Mouse (Mus musculus) layer of hippocampus, postnatal 10 days (tissue): ENCODE data around the gene Smpd4. TPM values are rescaled to one million over a fixed set of nuclear protein-coding genes. Genes with fewer than 3 reads are reported as not detected.

Experiments used
- DNase-seq, 2 experiments: peaks; one replicate each; pipeline ENCODE4 v3.0.0; 2021; ENCODE audit warnings: low spot score in 2 of 2
- total RNA-seq, 2 experiments: library from RNA; stranded (reverse); gene quantifications; 2 replicates each; pipeline ENCODE4 v1.2.3; 2021

The Smpd4 gene
- total RNA-seq, 2 experiments from 2014 or later = 39.7 to 46.6 TPM

DNA sequence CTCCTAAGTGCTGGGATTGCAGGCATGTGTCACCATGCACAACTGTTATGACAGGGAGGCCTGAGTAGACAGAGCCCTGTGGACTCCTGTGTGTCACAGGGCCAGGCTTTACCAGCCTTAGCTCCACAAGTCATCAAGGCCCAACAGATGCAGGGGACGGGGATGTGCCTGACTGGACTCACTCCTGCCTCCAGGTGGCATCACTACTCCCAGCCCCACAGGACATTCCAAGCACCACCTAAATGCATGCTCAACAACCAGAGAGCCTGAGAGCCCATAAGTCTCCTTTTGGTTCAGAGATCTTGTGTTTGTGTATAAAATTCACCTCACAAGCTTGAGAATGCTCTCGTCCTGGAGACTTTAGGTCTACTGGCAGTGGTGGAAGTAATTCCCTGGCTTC, 18.5 kb downstream of the Smpd4 start:
- no peak for DNase-seq

DNA sequence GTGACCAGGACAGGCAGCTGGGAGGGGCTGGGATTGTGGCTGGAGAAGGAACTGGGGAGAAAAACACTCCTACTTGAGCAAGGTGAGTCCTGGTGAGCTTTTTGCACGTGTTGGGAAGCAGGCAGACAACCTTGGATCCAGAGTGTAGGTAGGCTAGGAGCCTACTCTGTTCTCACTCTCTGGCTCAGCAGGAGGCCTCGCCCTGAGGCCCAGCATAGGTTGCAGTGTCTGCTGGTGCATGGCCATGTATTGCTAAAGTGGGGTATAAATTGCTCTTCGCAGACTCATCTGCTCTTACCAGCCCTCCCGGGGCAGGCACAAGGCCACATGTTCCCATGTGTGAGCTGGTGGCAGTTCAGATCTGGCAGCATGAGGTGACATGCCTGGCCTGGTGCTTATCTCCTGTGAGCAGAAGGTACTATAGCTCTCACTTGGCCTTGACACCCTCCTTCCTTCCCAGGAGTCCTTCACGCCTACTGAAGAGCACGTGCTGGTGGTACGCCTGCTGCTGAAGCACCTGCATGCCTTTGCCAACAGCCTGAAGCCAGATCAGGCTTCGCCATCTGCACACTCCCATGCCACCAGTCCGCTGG, 19.0 kb downstream of the Smpd4 start:
- no peak for DNase-seq

DNA sequence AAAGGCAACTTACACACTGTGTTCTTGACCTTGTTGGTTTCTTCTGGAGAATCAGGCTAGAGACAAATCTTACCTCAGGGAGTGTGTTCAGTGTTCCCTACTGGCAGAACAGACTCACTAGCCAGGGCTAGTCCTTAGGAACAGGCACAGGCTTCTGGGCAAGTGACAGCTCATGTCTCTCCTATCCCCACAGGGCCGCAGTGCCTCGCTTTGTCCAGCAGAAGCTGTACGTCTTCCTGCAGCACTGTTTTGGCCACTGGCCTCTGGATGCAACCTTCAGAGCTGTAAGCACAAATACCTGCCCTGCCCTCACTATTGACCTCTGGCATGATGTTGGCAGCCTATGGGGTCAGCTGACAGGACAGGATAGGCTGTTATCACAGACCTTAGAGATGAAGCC, 19.9 kb downstream of the Smpd4 start:
- DNase-seq = no peak

DNA sequence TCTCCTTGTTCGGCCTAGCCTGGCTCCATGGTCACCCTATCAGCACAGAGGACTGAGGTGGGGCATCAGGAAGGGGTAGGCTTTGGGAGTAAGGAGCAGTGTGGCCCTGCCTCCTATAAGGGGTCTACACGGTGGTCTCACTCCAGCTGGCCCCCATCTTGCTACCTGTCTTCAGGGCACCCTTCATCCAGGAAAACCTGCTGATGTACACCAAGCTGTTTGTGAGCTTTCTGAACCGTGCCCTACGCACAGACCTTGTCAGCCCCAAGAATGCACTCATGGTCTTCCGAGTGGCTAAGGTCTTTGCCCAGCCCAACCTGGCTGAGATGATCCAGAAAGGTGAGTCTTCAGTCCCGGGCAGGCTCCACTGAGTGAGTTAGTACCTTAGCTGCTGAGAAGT, 20.8 kb downstream of the Smpd4 start:
- DNase-seq = no peak

DNA sequence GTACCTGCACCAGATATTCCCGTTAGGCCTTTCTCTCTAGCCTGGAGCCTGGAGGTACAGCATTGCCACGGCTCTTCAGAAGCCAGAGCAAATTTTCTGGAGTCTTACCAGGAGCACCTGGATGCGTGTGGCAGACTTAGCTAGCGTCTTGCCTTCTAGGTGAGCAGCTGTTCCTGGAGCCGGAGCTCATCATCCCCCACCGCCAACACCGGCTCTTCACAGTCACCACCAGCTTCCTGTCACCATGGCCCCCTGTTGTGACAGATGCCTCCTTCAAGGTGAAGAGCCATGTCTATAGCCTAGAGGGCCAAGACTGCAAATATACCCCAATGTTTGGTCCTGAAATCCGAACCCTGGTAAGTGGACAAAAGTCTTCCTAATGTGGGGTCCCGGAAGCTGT, 21.6 kb downstream of the Smpd4 start:
- DNase-seq = no peak

DNA sequence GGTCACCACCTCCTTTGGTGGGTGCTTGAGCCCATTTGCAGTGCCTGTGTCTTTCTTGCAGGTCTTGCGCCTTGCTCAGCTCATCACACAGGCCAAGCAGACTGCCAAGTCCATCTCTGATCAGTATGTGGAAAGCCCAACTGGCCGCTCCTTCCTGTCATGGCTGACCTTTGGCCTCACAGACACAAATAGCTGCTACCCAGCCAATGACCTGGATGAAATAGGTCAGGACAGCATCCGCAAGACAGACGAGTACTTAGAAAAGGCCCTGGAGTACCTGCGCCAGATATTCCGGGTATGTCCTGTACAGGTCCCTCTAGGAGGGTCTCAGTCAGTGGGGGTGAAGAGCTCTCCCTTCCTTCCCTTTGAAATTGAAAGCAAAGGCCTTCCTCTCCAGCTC, 22.1 kb downstream of the Smpd4 start:
- no peak for DNase-seq

DNA sequence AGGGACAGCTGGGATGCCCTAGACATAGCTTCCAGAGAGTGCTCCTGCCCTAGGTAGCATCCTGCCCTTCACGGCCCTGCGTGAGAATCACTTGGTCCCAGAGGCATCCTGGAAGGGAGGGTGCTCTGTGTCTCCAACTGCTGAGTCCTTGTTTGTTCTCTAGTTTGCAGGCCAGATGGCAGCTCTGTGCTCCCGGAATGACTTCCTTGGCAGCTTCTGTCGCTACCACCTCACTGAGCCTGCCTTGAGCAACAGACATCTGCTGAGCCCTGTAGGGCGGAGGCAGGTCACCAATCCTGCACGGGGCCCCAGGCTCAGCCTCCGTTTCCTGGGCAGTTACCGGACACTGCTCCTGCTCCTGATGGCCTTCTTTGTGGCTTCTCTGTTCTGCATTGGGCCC, 23.2 kb downstream of the Smpd4 start:
- DNase-seq = no peak

DNA sequence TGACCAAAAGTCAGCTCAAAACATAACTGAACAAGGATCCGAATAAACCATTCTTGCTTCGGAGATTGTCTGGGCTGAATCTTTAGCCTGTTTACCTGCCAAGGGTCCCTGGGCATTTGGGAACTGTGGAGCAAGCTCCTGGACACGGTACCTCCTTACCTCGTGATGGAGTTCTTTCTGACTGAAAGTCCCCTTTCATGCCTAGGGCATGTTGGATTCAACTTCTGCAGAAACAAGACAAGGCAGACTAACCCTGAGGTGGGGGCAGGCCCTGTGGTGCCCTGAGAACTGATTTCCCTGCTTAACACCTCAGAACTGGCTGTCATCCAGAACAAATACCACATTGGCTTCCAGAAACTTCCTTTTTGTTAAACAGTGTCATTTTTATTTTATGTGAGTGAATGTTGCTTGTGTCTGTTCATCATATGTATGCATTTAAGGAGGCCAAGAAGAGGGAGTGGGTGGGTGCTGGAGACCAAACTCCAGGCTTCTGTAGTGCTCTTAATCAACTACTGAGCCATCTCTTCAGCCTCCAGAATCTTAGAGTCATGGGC, 24.4 kb downstream of the Smpd4 start:
- DNase-seq = no peak

DNA sequence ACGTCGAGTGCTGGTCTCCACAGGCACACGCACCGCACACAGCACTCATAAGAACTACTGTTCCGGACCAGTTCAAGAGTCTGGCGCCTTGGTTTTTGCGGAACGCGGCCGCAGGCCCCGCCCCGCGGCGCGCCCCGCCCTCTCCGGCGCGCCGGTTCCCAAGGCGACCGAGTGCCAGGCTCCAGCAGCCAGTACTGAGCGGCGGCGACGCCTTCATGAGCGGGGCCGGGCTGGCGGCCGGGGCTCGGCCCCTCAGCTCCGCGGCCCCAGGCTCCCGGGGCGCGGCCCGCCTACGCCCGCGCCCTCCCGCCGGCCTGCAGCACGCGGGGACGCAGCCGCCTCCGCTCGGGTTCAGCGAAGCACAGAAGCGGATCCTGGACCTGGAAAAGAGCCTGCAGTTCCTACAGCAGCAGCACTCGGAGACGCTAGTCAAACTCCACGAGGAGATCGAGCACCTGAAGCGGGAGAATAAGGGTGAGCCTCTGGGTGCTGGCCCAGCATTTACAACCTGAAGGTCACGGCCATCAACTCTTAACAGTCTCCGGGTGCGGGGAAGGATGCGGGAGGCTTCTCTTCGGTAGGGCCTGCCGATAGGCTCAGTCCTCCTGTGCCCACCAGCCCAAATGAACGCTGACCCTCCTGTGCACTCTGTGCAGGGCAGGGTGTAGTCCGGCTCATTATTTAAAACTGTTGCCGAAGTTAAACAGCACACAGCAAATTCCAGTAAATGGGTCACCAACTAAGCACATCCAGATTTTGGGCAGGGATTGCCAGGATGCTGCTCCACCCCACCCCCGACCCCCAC, 27.4 kb downstream of the Smpd4 start, which contains the start of gene Ccdc74a:
Gene Ccdc74a (plus strand): TSS at position 161 of the 805 bp plus-strand sequence.
- peak; percentile 67 to 81 for DNase-seq

DNA sequence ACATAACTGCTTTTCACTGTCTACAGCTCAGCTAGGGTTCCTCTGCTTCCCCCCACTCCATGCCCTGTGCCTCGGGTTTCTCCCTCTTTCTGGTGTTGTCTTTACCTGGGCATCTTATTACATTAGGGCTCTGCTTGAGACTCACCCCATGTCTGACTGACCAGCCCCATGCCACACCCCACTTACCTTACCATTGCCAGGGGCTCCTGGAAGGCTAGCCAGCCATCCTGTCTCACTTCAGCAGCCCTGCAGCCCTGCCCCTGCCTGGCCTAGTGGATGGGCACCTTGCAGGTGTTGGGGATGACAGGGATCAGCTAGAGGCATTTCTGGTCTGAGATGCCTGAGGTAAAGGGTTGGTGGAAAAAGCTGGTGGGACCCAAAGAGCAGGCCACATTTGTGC, 28.0 kb downstream of the Smpd4 start:
- DNase-seq = no peak

DNA sequence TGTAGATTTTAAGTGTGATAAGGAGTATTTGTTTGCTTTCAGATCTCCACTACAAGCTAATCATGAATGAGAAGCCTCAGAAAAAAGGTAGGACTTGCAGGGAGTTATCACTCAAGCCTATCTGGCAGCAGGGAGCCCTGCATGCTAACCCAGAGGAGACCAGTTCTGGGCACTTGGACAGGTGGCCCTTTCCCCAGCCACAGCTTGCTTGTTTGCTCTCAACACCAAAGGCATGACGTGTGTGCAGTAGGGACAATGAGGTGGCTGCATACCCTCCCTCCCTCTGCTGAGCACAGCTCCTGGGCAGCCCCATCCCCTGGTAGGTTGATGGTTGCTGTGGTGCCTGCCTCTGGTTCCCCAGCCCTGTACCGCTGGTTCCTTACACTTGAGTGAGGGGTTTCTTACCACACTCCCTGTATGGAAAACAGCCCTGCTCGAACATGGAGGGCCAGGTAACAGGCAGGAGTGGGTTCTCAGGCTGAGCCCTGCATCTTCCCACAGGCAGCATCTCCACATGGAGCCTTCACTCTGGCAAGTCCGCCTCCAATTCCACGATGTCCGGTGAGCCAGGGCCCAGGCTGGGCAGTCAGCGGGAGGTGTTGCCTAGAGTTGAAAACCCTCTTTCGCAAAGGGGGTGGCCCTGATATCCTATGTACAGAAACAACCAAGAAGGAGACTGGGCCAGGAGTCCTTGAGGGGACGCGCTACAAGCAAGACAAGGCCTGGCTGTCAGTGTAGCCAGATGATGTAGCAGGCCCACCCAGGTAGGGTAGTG, 28.6 kb downstream of the Smpd4 start:
- no peak for DNase-seq

DNA sequence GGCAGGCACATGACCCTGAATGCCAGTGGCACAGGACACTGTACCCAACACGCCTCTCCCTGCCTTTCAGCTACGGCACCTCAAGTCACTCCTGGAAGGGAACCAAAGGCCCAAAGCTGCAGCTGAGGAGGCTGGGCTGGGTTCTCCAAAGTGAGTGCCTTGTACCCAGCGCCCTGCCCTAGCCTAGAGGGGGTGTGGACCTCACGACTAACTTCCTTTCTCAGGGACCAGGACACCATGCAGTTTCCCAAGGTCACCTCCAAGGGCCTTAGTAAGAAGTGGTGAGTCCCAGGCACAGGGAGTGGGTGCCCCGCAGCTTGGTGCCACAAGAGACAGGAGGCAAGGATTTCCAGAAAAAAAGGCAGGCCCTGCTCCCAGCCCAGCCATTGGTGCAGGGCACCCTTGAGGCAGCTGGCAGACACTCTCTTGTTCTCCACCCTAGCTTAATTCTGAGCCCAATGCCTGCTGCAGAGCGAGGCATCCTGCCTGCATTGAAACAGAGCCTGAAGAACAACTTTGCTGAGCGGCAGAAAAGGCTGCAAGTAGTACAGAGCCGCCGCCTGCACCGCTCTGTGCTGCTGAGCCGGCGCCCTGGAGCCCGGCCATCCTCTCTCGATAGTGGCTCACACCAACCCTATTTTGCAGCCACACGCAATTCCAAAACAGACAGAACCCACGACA, 30.9 kb downstream of the Smpd4 start:
- peak; percentile 23 to 31 for DNase-seq

DNA sequence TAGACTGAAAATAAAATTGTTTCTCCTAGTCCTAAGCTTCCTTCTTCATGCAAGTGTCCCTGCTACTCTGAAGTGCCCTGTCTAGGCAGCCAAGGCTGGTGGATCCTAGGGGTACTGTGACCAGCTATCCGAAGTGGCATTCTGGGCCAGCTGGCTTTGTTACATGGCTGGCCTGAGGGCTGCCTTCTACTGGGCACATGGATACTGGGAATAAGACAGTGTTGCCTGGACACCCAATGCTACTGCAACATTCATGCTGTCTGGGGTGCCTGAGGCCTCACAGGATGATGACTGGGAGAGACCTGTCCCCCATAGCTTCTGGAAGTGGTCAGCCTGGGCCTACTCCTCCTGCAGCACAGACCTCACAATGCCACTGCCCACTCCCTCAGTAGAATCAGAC, 31.6 kb downstream of the Smpd4 start:
- peak; percentile 32 to 35 for DNase-seq

DNA sequence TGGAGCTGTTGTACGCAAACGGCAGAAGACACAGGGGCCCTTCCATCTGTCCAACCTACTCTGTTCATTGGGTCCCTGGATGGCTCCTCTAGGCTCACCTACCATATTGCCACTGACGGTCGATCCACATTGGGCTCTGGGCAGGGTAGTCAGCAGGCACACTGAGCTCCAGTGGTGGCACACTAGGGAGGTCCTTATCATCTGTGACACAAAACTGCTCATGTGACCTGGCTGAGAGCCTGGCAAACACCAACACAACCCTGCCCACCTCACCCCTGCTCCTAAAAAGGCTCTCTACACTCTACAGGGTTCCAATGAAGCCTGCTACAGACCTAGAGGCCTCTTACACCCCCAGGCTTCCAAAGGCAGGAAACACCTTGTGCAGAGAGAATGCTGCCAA, 33.5 kb downstream of the Smpd4 start:
- DNase-seq = no peak

DNA sequence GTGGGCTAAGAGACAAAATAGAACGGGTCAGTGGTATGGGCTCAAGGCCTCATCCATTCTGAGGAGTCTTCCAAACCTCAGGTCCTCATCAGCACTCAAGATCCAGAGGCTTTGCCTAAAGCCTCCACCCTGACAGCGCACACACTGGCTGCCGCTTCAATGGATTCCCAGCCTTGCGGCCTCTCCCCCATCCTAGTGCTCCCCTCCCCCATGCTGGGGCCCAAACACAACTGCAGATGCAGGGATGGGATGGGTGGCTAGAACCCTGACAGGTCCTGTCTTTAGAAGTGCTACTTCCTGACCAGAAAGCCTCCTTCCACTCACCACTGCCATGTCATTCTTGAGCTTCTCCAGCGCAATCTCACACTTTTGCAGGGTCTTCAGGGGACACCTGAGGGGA, 34.4 kb downstream of the Smpd4 start:
- no peak for DNase-seq

DNA sequence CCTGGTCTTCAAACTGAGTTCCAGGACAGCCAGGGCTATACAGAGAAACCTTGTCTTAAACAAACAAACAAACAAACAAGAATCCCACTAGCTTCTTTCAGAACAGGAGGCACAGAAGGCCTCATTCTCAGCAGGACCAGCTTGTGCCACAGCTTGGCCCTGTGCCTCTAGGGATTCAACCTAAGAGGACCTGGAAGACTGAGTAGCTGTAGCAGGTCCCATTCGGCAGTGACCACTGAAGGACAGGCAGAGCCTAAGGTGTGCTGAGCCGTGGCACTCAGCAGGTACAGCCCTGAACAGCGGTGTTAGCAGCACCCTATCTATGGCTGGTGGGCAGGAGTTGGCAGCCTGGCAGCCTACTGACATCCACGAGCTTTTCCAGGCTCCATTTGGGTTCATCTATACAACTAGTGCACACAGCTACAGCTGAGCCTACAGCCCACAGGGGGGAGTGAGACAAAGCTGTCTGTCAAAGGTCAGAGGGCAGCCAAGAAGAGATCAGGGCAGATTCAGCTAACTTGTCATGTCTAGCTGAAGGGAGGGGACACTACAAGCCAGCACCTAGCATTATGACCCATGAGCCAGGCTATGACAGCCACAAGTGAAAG, 35.1 kb downstream of the Smpd4 start:
- DNase-seq = no peak

DNA sequence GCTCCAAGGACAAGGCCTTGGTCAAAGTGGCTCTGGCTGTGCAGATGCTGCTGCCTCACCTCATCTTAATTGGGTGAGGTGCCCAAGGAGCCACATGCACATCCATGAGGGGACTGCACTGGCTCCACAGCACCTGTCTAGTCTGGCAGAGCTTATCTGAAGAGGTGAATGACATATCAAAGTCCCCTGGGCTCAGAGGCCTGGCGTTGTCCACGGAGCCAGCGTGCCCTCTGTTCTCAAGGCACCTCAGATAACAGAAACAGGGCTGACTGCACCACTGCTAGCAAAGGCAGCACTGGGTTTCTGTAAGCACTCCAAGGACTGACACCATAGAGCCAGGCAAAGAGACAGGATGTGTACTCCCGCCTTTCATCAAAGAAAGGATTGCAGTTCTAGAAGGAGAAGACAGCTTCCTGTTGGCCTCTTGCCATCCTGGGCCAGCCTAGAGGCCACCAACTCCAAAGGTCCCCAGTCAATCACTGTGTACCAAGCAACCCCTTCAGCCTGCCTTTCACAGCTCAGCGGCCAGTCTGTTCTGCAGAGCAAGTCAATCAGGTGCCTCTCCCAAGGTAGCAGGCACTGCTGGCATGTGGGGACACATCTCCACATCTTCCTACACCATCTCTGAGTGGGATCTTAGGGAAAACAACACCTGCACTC, 37.2 kb downstream of the Smpd4 start:
- no peak for DNase-seq

DNA sequence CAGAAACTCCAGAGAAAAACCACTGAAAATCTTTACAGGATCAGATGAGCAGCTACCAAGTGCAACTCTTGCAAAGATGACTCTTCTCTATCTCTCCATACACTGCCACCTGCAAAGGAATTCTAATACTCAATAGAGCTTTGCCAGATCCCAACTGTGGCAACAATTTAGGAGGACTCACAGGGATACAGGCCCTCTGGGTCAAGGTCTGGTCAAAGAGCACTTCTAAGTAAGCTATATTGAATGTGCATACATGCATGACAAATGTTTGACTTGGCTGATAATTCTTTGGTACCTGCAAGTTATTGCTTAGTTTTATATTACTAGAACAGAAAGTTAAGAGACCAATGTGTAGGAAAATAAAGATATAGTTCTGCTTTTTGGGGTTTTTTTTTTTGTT, 46.4 kb downstream of the Smpd4 start:
- DNase-seq = no peak

DNA sequence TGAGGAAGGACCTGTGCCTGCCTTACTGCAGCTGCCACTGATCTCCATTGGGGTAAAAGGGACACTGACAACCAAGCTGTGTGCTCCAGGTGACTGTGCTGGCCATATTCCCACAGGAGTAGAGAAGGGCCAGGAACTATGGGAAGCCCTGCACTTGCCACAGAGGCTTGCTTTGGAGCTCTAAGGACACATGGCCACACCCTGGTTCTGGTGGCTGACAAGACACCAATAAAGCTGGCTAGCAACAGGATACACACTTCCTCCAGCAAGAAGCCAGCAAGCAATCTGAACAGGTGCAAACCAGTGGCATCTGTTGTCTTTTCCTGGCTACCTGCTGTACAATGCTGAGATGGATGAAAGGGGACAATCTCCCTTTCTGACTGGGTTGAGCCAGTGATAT, 50.7 kb downstream of the Smpd4 start:
- DNase-seq = no peak
